Comparison of ENCODE assay signal across 14 mouse cellular contexts in the genomic region with DNA sequence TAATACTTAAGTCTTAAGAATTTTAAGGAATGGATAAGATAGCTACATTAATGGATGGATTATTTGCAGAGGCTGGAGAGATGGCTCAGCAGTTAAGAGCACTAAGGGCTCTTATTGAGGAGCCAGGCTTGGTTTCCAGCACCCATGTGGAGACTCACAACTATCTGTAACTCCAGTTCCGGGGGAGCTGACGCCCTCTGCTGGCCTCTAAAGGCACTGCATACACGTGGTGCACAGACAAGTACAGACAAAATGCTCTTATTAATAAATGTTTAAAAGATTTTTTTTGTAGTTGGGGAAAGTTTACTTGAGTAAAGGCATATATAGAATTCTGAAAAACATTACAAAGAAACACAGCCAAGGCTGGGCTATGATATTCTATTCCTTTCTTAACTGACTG.
A peak's percentile ranks its signal among the peaks of the same experiment; 100 is the strongest.
DNase-seq lines count a peak whose midpoint lies in the region; ATAC-seq and TF ChIP-seq lines count a peak whose summit lies in the region.
"Had no signal": no experiment of that assay in that cellular context is flagged by ENCODE, and none has a peak within 500 bp of the region (broad histone marks: within the 10 kb centered on the region; RNA-seq: fewer than 3 reads in every experiment).

No protein-coding gene starts in this region.

- ATAC-seq in megakaryocyte progenitor cell, adult 5-6 weeks (replicated peaks; ENCODE audit: poor library complexity): peak; percentile 42; the same call in 1 of the 2 replicates

- DNase-seq in left cerebral cortex, adult 2 months (ENCODE audit: extremely low spot score in 1 of 2, low spot score in 2 of 2): no peak
- DNase-seq in left cerebral cortex, adult 9 months (ENCODE audit: low spot score in 2 of 2): no peak
- DNase-seq in B cell, adult 2 months: peak; percentile 12 to 20
- DNase-seq in cerebellum, postnatal 10 days: no peak
- no peak for DNase-seq in ovary, postnatal 36 days (ENCODE audit: low spot score)
- DNase-seq: adrenal gland, postnatal 14 days; cerebellum, adult 11 months; liver, embryonic 13.5 days had no signal

- no peak overlapping the region for H3K4me3 ChIP-seq in left cerebral cortex, adult 2 months
- H3K4me3 ChIP-seq in ES-Bruce4 (ENCODE audit: low read depth, low read length): no peak overlapping the region
- H3K4me3 ChIP-seq: heart, embryonic 13.5 days; liver, embryonic 13.5 days; megakaryocyte, embryonic 14.5 days; myocyte had no signal

- no peaks in the 10 kb centered on the region for H3K27me3 ChIP-seq in ES-Bruce4 (ENCODE audit: control insufficient read depth, insufficient read depth, low read length, poor library complexity, severe bottlenecking)
- H3K27me3 ChIP-seq: heart, embryonic 13.5 days; liver, embryonic 13.5 days; megakaryocyte, embryonic 14.5 days had no signal

- peaks cover 1% of the 10 kb centered on the region for H3K4me1 ChIP-seq in ES-Bruce4 (ENCODE audit: control insufficient read depth, insufficient read depth, low read length)
- H3K4me1 ChIP-seq: liver, embryonic 13.5 days had no signal

- intact Hi-C loops in left cerebral cortex, adult 2 months (cut with DNase I): no loop called here

- H3K9ac ChIP-seq in ES-Bruce4 (ENCODE audit: low read depth, poor library complexity, severe bottlenecking): no peak overlapping the region
- H3K9ac ChIP-seq: heart, embryonic 13.5 days; hindbrain, embryonic 14.5 days; liver, embryonic 13.5 days had no signal

- H3K36me3 ChIP-seq in ES-Bruce4 (ENCODE audit: control insufficient read depth, insufficient read depth, low read length, poor library complexity, severe bottlenecking): peaks cover 18% of the 10 kb centered on the region

- TF ChIP-seq CTCF in left cerebral cortex, adult 2 months (IDR thresholded peaks at IDR 0.05): peak; percentile 32
- TF ChIP-seq CTCF in ES-Bruce4 (IDR thresholded peaks at IDR 0.05; ENCODE audit: low read depth, low read length): peak; percentile 61

- H3K27ac ChIP-seq in left cerebral cortex, adult 2 months: no peak overlapping the region
- no peak overlapping the region for H3K27ac ChIP-seq in ES-Bruce4 (ENCODE audit: insufficient read depth, low read length)
- H3K27ac ChIP-seq: heart, embryonic 13.5 days; hindbrain, embryonic 14.5 days; liver, embryonic 13.5 days had no signal

- TF ChIP-seq POLR2A in ES-Bruce4 (IDR thresholded peaks at IDR 0.05; ENCODE audit: insufficient read depth, low read length): no peak

- H3K9me3 ChIP-seq in ES-Bruce4 (replicated peaks; ENCODE audit: control insufficient read depth, insufficient read depth, low read length, poor library complexity, severe bottlenecking): no peaks in the 10 kb centered on the region
- H3K9me3 ChIP-seq: heart, embryonic 13.5 days; liver, embryonic 13.5 days; megakaryocyte, embryonic 14.5 days had no signal

- TF ChIP-seq EP300 in ES-Bruce4 (IDR thresholded peaks at IDR 0.05; ENCODE audit: insufficient read depth, low read depth, low read length): no peak

Comparison
In these comparisons a context has a peak if more than half of its experiments do, and no peak if none do; other contexts are left out.
1. DNase-seq: peak in B cell, adult 2 months (2 of 2); none in left cerebral cortex, adult 2 months (0 of 2), left cerebral cortex, adult 9 months (0 of 2), cerebellum, postnatal 10 days (0 of 2) and ovary, postnatal 36 days (single experiment).